Mouse (Mus musculus): ENCODE data around the gene Zscan22.

GRCm38 (mm10) chr7:12890928-12891327 lies 6.7 kb upstream of the Zscan22 start:
- TF ChIP-seq CTCF (IDR thresholded peaks at IDR 0.05; ENCODE audit: low read depth) (no peak), EP300 (IDR thresholded peaks at IDR 0.05; ENCODE audit: low read depth) (no peak)

Measured in liver, embryonic 14.5 days (tissue).